Mouse (Mus musculus) limb, embryonic 10.5 days (tissue): ENCODE measurements at regions not wholly inside any gene's neighbourhood (a gene's known extent, or its start where the extent isn't known, plus 50 kb on each side); places are given as distances from the start of the nearest gene placed in this dataset.
"Not testable (repeated sequence)": the region's sequence is repeated elsewhere in the genome, so short reads cannot be mapped to it uniquely, and the experiment has no call there.

Experiments used
- DNase-seq: peaks from one replicate; pipeline ENCODE4 v3.0.0-alpha.2; 2017; ENCODE audit warnings: low spot score
- H3K27ac ChIP-seq: fragments of 300-500 bp; sonication (generic); 2 replicates; pipeline ENCODE4 v1.5.1; 2016; ENCODE audit warnings: mild to moderate bottlenecking
- H3K27me3 ChIP-seq: fragments of 300-500 bp; sonication (generic); 2 replicates; pipeline ENCODE4 v1.6.1; 2016; ENCODE audit warnings: low read depth, mild to moderate bottlenecking; ENCODE audit not compliant: poor library complexity, severe bottlenecking
- H3K36me3 ChIP-seq: fragments of 300-500 bp; sonication (generic); 2 replicates; pipeline ENCODE4 v1.6.1; 2016; ENCODE audit warnings: mild to moderate bottlenecking, moderate library complexity
- H3K4me1 ChIP-seq: fragments of 300-500 bp; sonication (generic); 2 replicates; pipeline ENCODE4 v1.6.1; 2016
- H3K4me3 ChIP-seq: fragments of 300-500 bp; sonication (generic); 2 replicates; pipeline ENCODE4 v1.5.1; 2016; ENCODE audit warnings: mild to moderate bottlenecking, moderate library complexity
- H3K9me3 ChIP-seq: fragments of 300-500 bp; sonication (generic); replicated peaks from 2 replicates; pipeline ENCODE4 v1.6.1; 2016; ENCODE audit warnings: mild to moderate bottlenecking
- WGBS: fragments of 180-500 bp; shearing (Covaris S2); methylation state at CpG from one replicate; pipeline ENCODE4 v1.1.7; 2016; 5-methylcytosine and 5-hydroxymethylcytosine counted together

GRCm38 (mm10) chr1:108046194-108046593, 456.4 kb downstream of the Serpinb8 start:
- Histone ChIP-seq H3K36me3 (no peaks in the 10 kb centered on the region), H3K27ac (no peak overlapping the region), H3K27me3 (no peaks in the 10 kb centered on the region), H3K9me3 (no peaks in the 10 kb centered on the region), H3K4me1 (no peaks in the 10 kb centered on the region), H3K4me3 (no peak overlapping the region)
- WGBS, result 97% methylated on average over 4 of the region's 4 CpGs
- DNase-seq, result no peak

GRCm38 (mm10) chr1:108046857-108047714, 457.3 kb downstream of the Serpinb8 start:
- Histone ChIP-seq H3K4me3 (no peak overlapping the region), H3K4me1 (no peaks in the 10 kb centered on the region), H3K27me3 (no peaks in the 10 kb centered on the region), H3K9me3 (no peaks in the 10 kb centered on the region), H3K27ac (no peak overlapping the region), H3K36me3 (no peaks in the 10 kb centered on the region)
- DNase-seq, result no peak
- 65% methylated on average over 5 of the region's 5 CpGs for WGBS

GRCm38 (mm10) chr1:108094622-108095021, 504.8 kb downstream of the Serpinb8 start:
- no peaks in the 10 kb centered on the region for H3K9me3 ChIP-seq
- H3K4me1 ChIP-seq, result no peaks in the 10 kb centered on the region
- no peaks in the 10 kb centered on the region for H3K36me3 ChIP-seq
- no peak overlapping the region for H3K4me3 ChIP-seq
- 64% methylated on average over 3 of the region's 3 CpGs for WGBS
- no peak for DNase-seq
- no peak overlapping the region for H3K27ac ChIP-seq
- H3K27me3 ChIP-seq, result no peaks in the 10 kb centered on the region

- H3K4me3 ChIP-seq, result no peak overlapping the region
- H3K4me1 ChIP-seq, result no peaks in the 10 kb centered on the region
- no peaks in the 10 kb centered on the region for H3K27me3 ChIP-seq
- no peaks in the 10 kb centered on the region for H3K9me3 ChIP-seq
- DNase-seq, result no peak
- H3K36me3 ChIP-seq, result no peaks in the 10 kb centered on the region
- WGBS, result 97% methylated on average over 2 of the region's 2 CpGs
- no peak overlapping the region for H3K27ac ChIP-seq
Measured at GRCm38 (mm10) chr1:108102607-108103006, 512.8 kb downstream of the Serpinb8 start.

- Histone ChIP-seq H3K27ac (no peak overlapping the region), H3K27me3 (no peaks in the 10 kb centered on the region), H3K4me3 (no peak overlapping the region), H3K9me3 (no peaks in the 10 kb centered on the region), H3K36me3 (no peaks in the 10 kb centered on the region), H3K4me1 (no peaks in the 10 kb centered on the region)
- DNase-seq, result no peak
Measured at GRCm38 (mm10) chr1:108110984-108111383, 521.2 kb downstream of the Serpinb8 start.

GRCm38 (mm10) chr1:108127393-108127792, 537.6 kb downstream of the Serpinb8 start:
- Histone ChIP-seq H3K4me1 (no peaks in the 10 kb centered on the region), H3K36me3 (no peaks in the 10 kb centered on the region), H3K4me3 (no peak overlapping the region), H3K27me3 (no peaks in the 10 kb centered on the region), H3K9me3 (no peaks in the 10 kb centered on the region), H3K27ac (no peak overlapping the region)
- 86% methylated on average over 4 of the region's 4 CpGs for WGBS
- no peak for DNase-seq

GRCm38 (mm10) chr1:108132006-108132405, 542.2 kb downstream of the Serpinb8 start:
- no peaks in the 10 kb centered on the region for H3K27me3 ChIP-seq
- 81% methylated on average over 1 of the region's 1 CpGs for WGBS
- H3K4me1 ChIP-seq, result no peaks in the 10 kb centered on the region
- H3K9me3 ChIP-seq, result no peaks in the 10 kb centered on the region
- H3K27ac ChIP-seq, result no peak overlapping the region
- no peak for DNase-seq
- H3K4me3 ChIP-seq, result no peak overlapping the region
- H3K36me3 ChIP-seq, result no peaks in the 10 kb centered on the region

GRCm38 (mm10) chr1:108135346-108135745, 545.5 kb downstream of the Serpinb8 start:
- WGBS, result 89% methylated on average over 5 of the region's 5 CpGs

GRCm38 (mm10) chr1:108144114-108144513, 554.3 kb downstream of the Serpinb8 start:
- DNase-seq, result no peak
- 90% methylated on average over 1 of the region's 1 CpGs for WGBS

More at GRCm38 (mm10) chr1:108135346-108135745, 545.5 kb downstream of the Serpinb8 start:
- H3K36me3 ChIP-seq, H3K4me1 ChIP-seq, H3K27me3 ChIP-seq, H3K9me3 ChIP-seq, DNase-seq, H3K27ac ChIP-seq, H3K4me3 ChIP-seq: not testable (repeated sequence)

GRCm38 (mm10) chr1:108181350-108182167, 591.8 kb downstream of the Serpinb8 start:
- DNase-seq, result no peak
- Histone ChIP-seq H3K27me3 (no peaks in the 10 kb centered on the region), H3K4me3 (no peak overlapping the region), H3K9me3 (no peaks in the 10 kb centered on the region), H3K4me1 (no peaks in the 10 kb centered on the region), H3K36me3 (no peaks in the 10 kb centered on the region), H3K27ac (no peak overlapping the region)
- WGBS, result 31% methylated on average over 3 of the region's 3 CpGs

More at GRCm38 (mm10) chr1:108144114-108144513, 554.3 kb downstream of the Serpinb8 start:
- Histone ChIP-seq H3K4me1 (no peaks in the 10 kb centered on the region), H3K36me3 (no peaks in the 10 kb centered on the region), H3K4me3 (no peak overlapping the region), H3K9me3 (no peaks in the 10 kb centered on the region), H3K27me3 (no peaks in the 10 kb centered on the region), H3K27ac (no peak overlapping the region)

GRCm38 (mm10) chr1:108182168-108182539, 592.3 kb downstream of the Serpinb8 start:
- Histone ChIP-seq H3K27ac (no peak overlapping the region), H3K4me1 (no peaks in the 10 kb centered on the region)
- 60% methylated on average over 4 of the region's 4 CpGs for WGBS

GRCm38 (mm10) chr1:108224047-108224446, 634.2 kb downstream of the Serpinb8 start:
- H3K4me1 ChIP-seq, result no peaks in the 10 kb centered on the region
- H3K36me3 ChIP-seq, result no peaks in the 10 kb centered on the region
- 78% methylated on average over 1 of the region's 1 CpGs for WGBS
- DNase-seq, result no peak
- H3K4me3 ChIP-seq, result no peak overlapping the region
- H3K27me3 ChIP-seq, result no peaks in the 10 kb centered on the region
- H3K27ac ChIP-seq, result no peak overlapping the region
- H3K9me3 ChIP-seq, result no peaks in the 10 kb centered on the region

More at GRCm38 (mm10) chr1:108182168-108182539, 592.3 kb downstream of the Serpinb8 start:
- Histone ChIP-seq H3K36me3 (no peaks in the 10 kb centered on the region), H3K9me3 (no peaks in the 10 kb centered on the region), H3K27me3 (no peaks in the 10 kb centered on the region), H3K4me3 (no peak overlapping the region)
- DNase-seq, result no peak

GRCm38 (mm10) chr1:108240152-108240551, 650.3 kb downstream of the Serpinb8 start:
- no peaks in the 10 kb centered on the region for H3K27me3 ChIP-seq
- no peaks in the 10 kb centered on the region for H3K36me3 ChIP-seq
- no peak overlapping the region for H3K4me3 ChIP-seq
- no peaks in the 10 kb centered on the region for H3K4me1 ChIP-seq
- DNase-seq, result no peak
- H3K9me3 ChIP-seq, result no peaks in the 10 kb centered on the region
- no peak overlapping the region for H3K27ac ChIP-seq
